Mouse (Mus musculus) MEL (cell line): ENCODE measurements at regions not wholly inside any gene's neighbourhood (a gene's known extent, or its start where the extent isn't known, plus 50 kb on each side); places are given as distances from the start of the nearest gene placed in this dataset.

ENCODE experiments used
- CTCF ChIP-seq, 3 experiments: IDR thresholded peaks in 2 of 3; conservative IDR thresholded peaks in 1 of 3; 2 replicates each; pipeline ENCODE4 v1.5.1; 2011 to 2012; ENCODE audit warnings: low read length in 3 of 3, low read depth in 2 of 3, mild to moderate bottlenecking in 2 of 3, improper control_type of control experiment in 1 of 3, inconsistent platforms in 1 of 3, mixed read lengths in 1 of 3, moderate library complexity in 1 of 3; ENCODE audit not compliant: control insufficient read depth in 1 of 3, insufficient read depth in 1 of 3, poor library complexity in 1 of 3, severe bottlenecking in 1 of 3
- HCFC1 ChIP-seq: IDR thresholded peaks from 2 replicates; pipeline ENCODE4 v1.6.1; 2012; ENCODE audit warnings: low read depth, mild to moderate bottlenecking, inconsistent platforms, low read length, improper control_type of control experiment, moderate library complexity
- MEF2A ChIP-seq: IDR thresholded peaks from 2 replicates; pipeline ENCODE4 v1.6.1; 2014; ENCODE audit warnings: low read depth, mild to moderate bottlenecking, inconsistent platforms, low read length, improper control_type of control experiment; ENCODE audit not compliant: poor library complexity, insufficient replicate concordance, severe bottlenecking; ENCODE audit errors: extremely low read depth
- POLR2A ChIP-seq, 2 experiments: IDR thresholded peaks; 2 replicates each; pipeline ENCODE4 v1.6.1; 2011 to 2012; ENCODE audit warnings: low read length in 2 of 2, mild to moderate bottlenecking in 2 of 2, control low read depth in 1 of 2, improper control_type of control experiment in 1 of 2, low read depth in 1 of 2, moderate library complexity in 1 of 2; ENCODE audit not compliant: control insufficient read depth in 1 of 2, insufficient read depth in 1 of 2, poor library complexity in 1 of 2
- USF2 ChIP-seq, 2 experiments: IDR thresholded peaks; 2 replicates each; pipeline ENCODE4 v1.6.1; 2011 to 2012; ENCODE audit warnings: improper control_type of control experiment in 2 of 2, low read length in 2 of 2, borderline replicate concordance in 1 of 2, inconsistent platforms in 1 of 2, low read depth in 1 of 2, mild to moderate bottlenecking in 1 of 2; ENCODE audit not compliant: insufficient read depth in 1 of 2

- TF ChIP-seq CTCF (IDR thresholded peaks at IDR 0.05 in 2 of 3, conservative IDR thresholded peaks at IDR 0.05 in 1 of 3; ENCODE audit: control insufficient read depth in 1 of 3, insufficient read depth in 1 of 3, low read depth in 2 of 3, low read length in 3 of 3, poor library complexity in 1 of 3, severe bottlenecking in 1 of 3), result no peak
- no peak for TF ChIP-seq MEF2A
- TF ChIP-seq POLR2A (IDR thresholded peaks at IDR 0.05; ENCODE audit: control insufficient read depth in 1 of 2, insufficient read depth in 1 of 2, low read depth in 1 of 2, low read length in 2 of 2, poor library complexity in 1 of 2), result no peak
- no peak for TF ChIP-seq HCFC1
- no peak for TF ChIP-seq USF2 (IDR thresholded peaks at IDR 0.05; ENCODE audit: borderline replicate concordance in 1 of 2, insufficient read depth in 1 of 2, low read depth in 1 of 2, low read length in 2 of 2)
These were observed 105.2 kb upstream of the Pdzrn3 start for GRCm38 (mm10) chr6:101482635-101483465.
